Mouse (Mus musculus) G1E (cell line): Measurements from ENCODE around the gene Ednrb. TPM values are rescaled to one million over a fixed set of nuclear protein-coding genes. Genes with fewer than 3 reads are reported as not detected.

Experiments
- ATAC-seq: 2 replicates; pipeline ENCODE4 v1.8.0; 2016; ENCODE audit warnings: mild to moderate bottlenecking; ENCODE audit not compliant: insufficient number of reproducible peaks, poor library complexity, low FRiP score, severe bottlenecking; ENCODE audit errors: extremely low read depth
- DNase-seq: peaks from one replicate; pipeline ENCODE4 v3.0.0; 2012; ENCODE audit warnings: low spot score
- H3K27me3 ChIP-seq: 2 replicates; pipeline ENCODE4 v1.6.1; 2012; ENCODE audit warnings: mild to moderate bottlenecking, low read length, inconsistent platforms; ENCODE audit not compliant: insufficient read depth
- H3K36me3 ChIP-seq: replicated peaks from 2 replicates; pipeline ENCODE3; 2012; ENCODE audit warnings: mild to moderate bottlenecking, inconsistent platforms
- H3K4me1 ChIP-seq: 2 replicates; pipeline ENCODE4 v1.6.1; 2012; ENCODE audit warnings: low read depth, low read length, inconsistent platforms, mixed read lengths; ENCODE audit not compliant: insufficient read depth
- H3K4me3 ChIP-seq: 2 replicates; pipeline ENCODE4 v1.5.1; 2012; ENCODE audit warnings: low read depth, mild to moderate bottlenecking, inconsistent platforms, low read length, moderate library complexity, mixed read lengths
- H3K9me3 ChIP-seq: replicated peaks from 2 replicates; pipeline ENCODE4 v1.6.1; 2012; ENCODE audit warnings: inconsistent platforms
- CTCF ChIP-seq: IDR thresholded peaks from 2 replicates; pipeline ENCODE4 v1.5.1; 2012; ENCODE audit warnings: low read depth, low read length, inconsistent platforms, mixed read lengths
- GATA1 ChIP-seq: IDR thresholded peaks from 2 replicates; pipeline ENCODE4 v1.6.1; 2012; ENCODE audit warnings: borderline replicate concordance, low read length, inconsistent platforms, mixed read lengths
- GATA2 ChIP-seq: IDR thresholded peaks from 2 replicates; pipeline ENCODE4 v1.6.1; 2012; ENCODE audit warnings: low read depth, low read length, inconsistent platforms, borderline replicate concordance
- POLR2AphosphoS5 ChIP-seq: IDR thresholded peaks from 2 replicates; pipeline ENCODE4 v1.6.1; 2012; ENCODE audit warnings: low read depth, low read length, inconsistent platforms; ENCODE audit not compliant: insufficient replicate concordance
- TAL1 ChIP-seq: conservative IDR thresholded peaks from 2 replicates; pipeline ENCODE4 v1.6.1; 2012; ENCODE audit warnings: low read depth, low read length, inconsistent platforms, mixed read lengths
- polyA plus RNA-seq: library from polyadenylated mRNA; stranded (reverse); fragments of >175 nt; gene quantifications from 2 replicates; pipeline ENCODE4 v1.2.3, GENCODE M21; 2012
- total RNA-seq, 2 experiments: library from RNA; stranded (forward) in 1 of 2; stranded (reverse) in 1 of 2; fragments of 200-1000 nt in 1 of 2; fragments of >200 nt in 1 of 2; fragmentation: Nextera tagmentation in 1 of 2; gene quantifications; 2 replicates each; pipeline ENCODE4 v1.2.3; 2014 to 2017

The Ednrb gene
- total and polyA plus RNA-seq, 3 experiments, result 0.05 TPM; not detected in 2

DNA sequence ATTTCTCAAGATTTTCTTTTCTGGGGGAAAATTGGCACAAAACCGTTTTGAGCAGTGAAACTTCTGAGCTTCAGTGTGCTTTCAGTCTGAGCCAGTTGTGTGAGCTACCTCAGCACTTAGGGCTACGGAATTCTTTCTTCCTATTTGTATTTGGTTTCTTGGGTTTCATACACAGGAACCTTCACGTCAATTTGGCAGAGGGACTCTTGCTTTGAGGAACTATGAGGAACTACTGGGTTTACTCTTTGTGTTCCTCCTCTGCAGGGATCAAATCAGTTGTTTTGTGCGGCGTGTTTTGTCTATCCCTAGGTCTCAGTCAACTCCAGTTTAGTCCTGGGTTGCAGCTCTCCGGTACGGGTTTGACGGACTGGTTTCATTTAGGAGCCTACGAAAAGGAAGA is 17.9 kb downstream of the Ednrb start:
- H3K27me3 ChIP-seq, result no peaks in the 10 kb centered on the region
- no peak overlapping the region for H3K4me3 ChIP-seq
- ATAC-seq (no peak), DNase-seq (no peak)
- TF ChIP-seq GATA1 (no peak), TAL1 (no peak), GATA2 (no peak), POLR2AphosphoS5 (no peak), CTCF (no peak)
- H3K36me3 ChIP-seq, result no peaks in the 10 kb centered on the region
- H3K4me1 ChIP-seq, result no peaks in the 10 kb centered on the region
- H3K9me3 ChIP-seq, result peaks cover 51% of the 10 kb centered on the region

DNA sequence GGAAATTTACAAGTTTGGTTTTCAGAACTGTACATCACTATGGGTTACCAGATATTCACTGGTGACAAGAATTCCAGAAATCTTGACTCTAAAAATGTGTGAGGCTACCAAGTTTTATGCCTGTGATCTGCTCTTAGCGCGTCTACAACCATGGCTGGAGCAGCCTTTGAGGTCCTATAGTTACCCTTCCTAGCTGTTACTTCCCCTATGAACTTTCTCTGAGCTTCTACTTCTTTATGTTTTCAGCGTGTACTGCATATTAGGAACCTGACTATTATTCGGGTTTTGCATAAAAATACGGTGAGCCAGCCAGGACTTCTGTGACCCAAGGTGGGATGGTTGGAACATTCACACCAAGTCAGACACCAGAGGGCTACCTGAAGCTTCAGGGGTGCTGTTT is 18.3 kb downstream of the Ednrb start:
- no peak for DNase-seq
- no peaks in the 10 kb centered on the region for H3K36me3 ChIP-seq
- no peaks in the 10 kb centered on the region for H3K27me3 ChIP-seq
- H3K4me3 ChIP-seq, result no peak overlapping the region
- ATAC-seq, result no peak
- TF ChIP-seq CTCF (no peak), GATA2 (no peak), GATA1 (no peak), TAL1 (no peak)
- H3K9me3 ChIP-seq, result peaks cover 47% of the 10 kb centered on the region
- no peaks in the 10 kb centered on the region for H3K4me1 ChIP-seq

DNA sequence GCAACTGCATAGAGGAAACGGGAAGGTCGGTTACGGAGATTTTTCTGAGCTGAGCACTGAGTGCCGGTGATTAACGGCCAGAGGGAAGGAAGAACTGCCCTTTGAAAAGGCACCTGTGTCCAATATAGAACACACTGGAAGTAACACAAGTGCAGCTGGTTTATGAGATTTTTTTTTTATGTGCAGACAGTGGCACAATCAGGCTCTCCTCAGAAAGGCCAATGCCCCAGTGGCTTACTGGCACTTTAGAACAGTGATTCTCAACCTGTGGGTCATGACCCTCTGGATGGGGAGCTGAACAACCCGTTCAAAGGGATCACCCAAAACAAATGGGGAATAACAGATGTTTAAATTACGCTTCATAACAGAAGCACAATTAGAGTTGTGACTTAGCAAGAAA is 20.7 kb downstream of the Ednrb start:
- Histone ChIP-seq H3K4me3 (no peak overlapping the region), H3K36me3 (no peaks in the 10 kb centered on the region), H3K9me3 (peaks cover 53% of the 10 kb centered on the region), H3K27me3 (no peaks in the 10 kb centered on the region), H3K4me1 (no peaks in the 10 kb centered on the region)
- TF ChIP-seq GATA2 (no peak), TAL1 (no peak), GATA1 (no peak), POLR2AphosphoS5 (no peak), CTCF (no peak)
- ATAC-seq, result no peak
- DNase-seq, result no peak

DNA sequence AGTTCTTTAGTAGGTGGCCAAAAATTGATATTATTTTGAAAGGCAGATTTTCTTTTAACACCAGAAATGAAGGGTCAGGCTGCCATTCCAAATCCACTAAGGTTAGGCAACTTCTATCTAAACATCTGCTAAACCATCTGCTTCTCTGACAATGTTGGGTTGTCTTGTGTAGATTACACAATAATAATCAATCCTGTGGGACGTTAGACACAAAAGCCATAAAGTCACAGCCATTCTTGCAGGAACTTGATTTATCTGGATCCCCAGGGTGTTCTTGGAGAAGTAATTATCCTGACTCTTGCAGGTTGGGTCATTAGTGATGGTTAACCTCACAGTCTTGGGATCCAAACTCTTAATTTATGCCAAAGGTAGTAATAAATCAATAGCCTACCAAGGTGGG is 21.6 kb downstream of the Ednrb start:
- DNase-seq (no peak), ATAC-seq (no peak)
- Histone ChIP-seq H3K27me3 (no peaks in the 10 kb centered on the region), H3K9me3 (peaks cover 53% of the 10 kb centered on the region), H3K4me1 (no peaks in the 10 kb centered on the region), H3K36me3 (no peaks in the 10 kb centered on the region), H3K4me3 (no peak overlapping the region)
- no peak for TF ChIP-seq TAL1
- no peak for TF ChIP-seq POLR2AphosphoS5
- no peak for TF ChIP-seq GATA2
- no peak for TF ChIP-seq GATA1
- no peak for TF ChIP-seq CTCF

DNA sequence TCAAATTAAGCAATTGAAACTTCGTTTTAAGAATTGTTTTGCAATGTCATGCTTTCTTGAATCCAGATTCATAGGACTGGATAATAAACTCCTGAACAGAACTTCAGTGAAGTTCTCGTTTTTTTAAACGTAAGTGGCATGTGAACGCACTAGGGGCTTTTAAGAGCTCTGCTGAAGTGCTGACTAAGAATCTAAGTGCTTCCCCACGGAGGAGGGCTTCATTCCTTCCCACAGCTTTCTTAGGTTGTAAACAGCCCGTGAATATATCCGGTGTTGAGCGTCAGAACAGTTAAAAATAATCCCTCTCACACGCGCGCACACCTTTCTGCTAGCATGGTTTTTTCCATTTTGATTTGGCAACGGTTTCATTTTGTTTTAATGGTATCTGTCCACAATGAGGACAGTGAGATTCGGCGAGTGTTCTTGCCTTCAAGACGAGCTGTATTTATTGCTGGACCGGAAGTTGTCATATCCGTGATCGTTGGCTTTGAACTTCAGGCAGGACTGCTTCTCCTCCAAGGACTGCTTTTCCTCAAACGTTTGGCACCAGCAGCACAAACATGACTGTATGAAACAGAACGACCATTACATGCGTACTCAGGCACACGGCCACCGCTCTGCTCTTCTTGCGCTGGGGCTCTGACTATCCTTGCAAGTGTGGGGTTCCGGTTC is 27.4 kb downstream of the Ednrb start:
- Histone ChIP-seq H3K9me3 (peaks cover 54% of the 10 kb centered on the region), H3K27me3 (no peaks in the 10 kb centered on the region), H3K4me1 (no peaks in the 10 kb centered on the region), H3K36me3 (no peaks in the 10 kb centered on the region), H3K4me3 (no peak overlapping the region)
- no peak for TF ChIP-seq CTCF
- TF ChIP-seq GATA1, result no peak
- TF ChIP-seq GATA2, result no peak
- no peak for TF ChIP-seq TAL1
- no peak for TF ChIP-seq POLR2AphosphoS5
- ATAC-seq, result no peak
- no peak for DNase-seq

DNA sequence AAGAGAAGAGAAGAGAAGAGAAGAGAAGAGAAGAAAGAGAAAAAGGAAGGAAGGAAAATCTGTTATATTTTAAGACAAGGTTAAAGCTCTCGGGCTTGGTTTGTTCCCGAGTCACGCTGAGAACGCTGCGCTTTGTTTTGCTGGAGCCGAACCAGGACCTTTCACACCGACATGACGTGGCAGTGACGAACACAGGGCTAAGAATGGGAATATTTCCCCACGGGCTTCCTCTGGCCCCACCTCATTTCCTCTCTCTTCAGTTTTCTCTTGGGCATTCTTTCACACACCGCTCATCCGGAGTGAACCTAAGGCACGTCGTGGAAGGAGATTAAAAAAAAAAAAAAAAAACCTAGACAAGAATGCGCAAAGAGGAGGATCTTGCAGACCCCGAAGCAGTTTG is 28.7 kb downstream of the Ednrb start:
- Histone ChIP-seq H3K36me3 (no peaks in the 10 kb centered on the region), H3K9me3 (peaks cover 62% of the 10 kb centered on the region), H3K4me1 (no peaks in the 10 kb centered on the region), H3K27me3 (no peaks in the 10 kb centered on the region), H3K4me3 (no peak overlapping the region)
- ATAC-seq (no peak), DNase-seq (no peak)
- no peak for TF ChIP-seq GATA1
- TF ChIP-seq GATA2, result no peak
- TF ChIP-seq POLR2AphosphoS5, result no peak

DNA sequence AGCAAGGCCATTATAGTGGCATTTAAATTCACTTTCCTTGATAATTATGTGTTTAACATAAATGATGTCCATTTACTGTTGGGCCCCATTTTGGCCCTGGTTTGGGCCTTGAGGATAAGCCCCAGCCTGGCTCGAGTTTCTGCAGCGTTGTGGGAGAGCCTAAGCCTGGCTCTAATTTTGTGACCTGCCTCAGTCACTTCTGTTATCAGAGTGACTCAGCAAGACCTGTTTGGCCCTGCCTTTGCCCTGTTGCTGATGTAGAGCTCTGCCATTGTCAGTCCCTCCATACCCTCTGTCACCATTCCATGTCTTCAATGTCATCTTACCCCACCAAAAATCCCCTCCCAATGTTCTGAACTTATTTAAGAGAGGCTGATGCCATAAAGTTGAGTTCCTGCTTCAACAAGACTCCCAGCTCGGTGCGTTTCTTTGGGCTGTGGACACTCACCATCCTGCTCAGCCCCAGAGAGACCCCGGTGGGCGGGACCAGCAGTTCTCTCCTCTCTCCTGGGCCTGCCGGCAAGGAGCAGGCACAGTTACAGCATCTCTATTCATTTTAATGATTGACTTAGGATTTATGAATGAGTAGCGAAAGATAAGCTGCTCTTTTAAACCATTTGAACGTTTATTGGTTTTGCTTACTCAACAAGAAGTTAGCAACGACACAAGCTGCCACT is 30.0 kb downstream of the Ednrb start:
- ATAC-seq, result no peak
- DNase-seq, result no peak

More for the DNA sequence above, 30.0 kb downstream of the Ednrb start:
- Histone ChIP-seq H3K4me1 (no peaks in the 10 kb centered on the region), H3K36me3 (no peaks in the 10 kb centered on the region), H3K9me3 (peaks cover 62% of the 10 kb centered on the region), H3K4me3 (no peak overlapping the region), H3K27me3 (no peaks in the 10 kb centered on the region)
- TF ChIP-seq TAL1 (no peak), CTCF (no peak), GATA2 (no peak), GATA1 (no peak), POLR2AphosphoS5 (no peak)
